In genomic region chr12:81816330-81817125, GRCm38 (mm10) we compare ENCODE assay signal across 8 mouse cellular contexts. TPM values are rescaled to one million over a fixed set of nuclear protein-coding genes. Genes with fewer than 3 reads are reported as not detected.
DNase-seq lines count a peak whose midpoint lies in the region; ATAC-seq and TF ChIP-seq lines count a peak whose summit lies in the region.

No protein-coding gene starts in this region.

- peak overlapping the region; percentile 71 for H3K27ac ChIP-seq in lung, embryonic 16.5 days (ENCODE audit: low read length)
- H3K27ac ChIP-seq in limb, embryonic 12.5 days: no peak overlapping the region
- H3K27ac ChIP-seq in stomach, postnatal 0 days (replicated peaks): no peak overlapping the region

- TF ChIP-seq EP300 in stomach, postnatal 0 days (optimal IDR thresholded peaks at IDR 0.05): no peak

- no peak for DNase-seq in lung, adult 18-20 months
- peak; percentile 28 to 35 for DNase-seq in heart, postnatal 10 days
- DNase-seq in stomach, postnatal 0 days (ENCODE audit: low spot score): no peak
- DNase-seq in urinary bladder, postnatal 36 days (ENCODE audit: low spot score in 2 of 2): no peak
- no peak for DNase-seq in gastrocnemius, adult 18-20 months (ENCODE audit: low spot score)

- no peaks in the 10 kb centered on the region for H3K27me3 ChIP-seq in lung, embryonic 16.5 days (ENCODE audit: control insufficient read depth, insufficient read depth, low read depth, low read length)
- no peaks in the 10 kb centered on the region for H3K27me3 ChIP-seq in limb, embryonic 12.5 days
- no peaks in the 10 kb centered on the region for H3K27me3 ChIP-seq in stomach, postnatal 0 days (ENCODE audit: control insufficient read depth, insufficient read depth, low read length)

- peak; percentile 66 for ATAC-seq in lung, embryonic 16.5 days (ENCODE audit: low read depth)
- no peak for ATAC-seq in limb, embryonic 12.5 days (ENCODE audit: insufficient number of reproducible peaks, insufficient read depth, low FRiP score, low TSS enrichment, low read depth)
- no peak for ATAC-seq in stomach, postnatal 0 days (ENCODE audit: low FRiP score, low TSS enrichment)
- ATAC-seq in inflammation-experienced regulatory T-cells, adult 6 months: no peak

- H3K9me3 ChIP-seq in lung, embryonic 16.5 days (ENCODE audit: control insufficient read depth, low read length): no peaks in the 10 kb centered on the region
- no peaks in the 10 kb centered on the region for H3K9me3 ChIP-seq in limb, embryonic 12.5 days
- H3K9me3 ChIP-seq in stomach, postnatal 0 days (ENCODE audit: control insufficient read depth, low read length): no peaks in the 10 kb centered on the region

- H3K4me3 ChIP-seq in lung, embryonic 16.5 days (ENCODE audit: low read length): peak overlapping the region; percentile 19
- H3K4me3 ChIP-seq in limb, embryonic 12.5 days (replicated peaks): no peak overlapping the region
- no peak overlapping the region for H3K4me3 ChIP-seq in stomach, postnatal 0 days (ENCODE audit: low read depth, low read length)

- intact Hi-C loops in heart, postnatal 10 days (cut with DNase I): no loop called here

- peak overlapping the region; percentile 48 for H3K4me2 ChIP-seq in lung, embryonic 16.5 days (ENCODE audit: low read depth, low read length)
- H3K4me2 ChIP-seq in limb, embryonic 12.5 days: peak overlapping the region; percentile 39; the same call in 1 of the 2 replicates
- H3K4me2 ChIP-seq in stomach, postnatal 0 days (replicated peaks; ENCODE audit: low read depth): peak overlapping the region; percentile 6; the same call in 1 of the 2 replicates

- peaks cover 6% of the 10 kb centered on the region; the same call in 1 of the 2 replicates for H3K4me1 ChIP-seq in lung, embryonic 16.5 days (replicated peaks; ENCODE audit: control insufficient read depth, insufficient read depth, low read length)
- H3K4me1 ChIP-seq in limb, embryonic 12.5 days (replicated peaks): peaks cover 8% of the 10 kb centered on the region; the same call in 1 of the 2 replicates
- no peaks in the 10 kb centered on the region for H3K4me1 ChIP-seq in stomach, postnatal 0 days (replicated peaks; ENCODE audit: control insufficient read depth, insufficient read depth)

- TF ChIP-seq CTCF in stomach, postnatal 0 days (IDR thresholded peaks at IDR 0.05; ENCODE audit: low read depth): no peak

- WGBS in lung, embryonic 16.5 days: 17% methylated on average over 10 of the region's 10 CpGs
- 29% methylated on average over 10 of the region's 10 CpGs for WGBS in limb, embryonic 12.5 days
- 23% methylated on average over 10 of the region's 10 CpGs for WGBS in stomach, postnatal 0 days

- H3K36me3 ChIP-seq in lung, embryonic 16.5 days (ENCODE audit: control insufficient read depth, insufficient read depth, low read length): no peaks in the 10 kb centered on the region
- no peaks in the 10 kb centered on the region for H3K36me3 ChIP-seq in limb, embryonic 12.5 days
- no peaks in the 10 kb centered on the region for H3K36me3 ChIP-seq in stomach, postnatal 0 days (ENCODE audit: control insufficient read depth, insufficient read depth, low read length)

- H3K9ac ChIP-seq in lung, embryonic 16.5 days (ENCODE audit: low read length): peak overlapping the region; percentile 22; the same call in 1 of the 2 replicates
- no peak overlapping the region for H3K9ac ChIP-seq in limb, embryonic 12.5 days (replicated peaks)
- H3K9ac ChIP-seq in stomach, postnatal 0 days (ENCODE audit: low read length): no peak overlapping the region

RNA-seq across cellular contexts. Expression of gene Map3k9, which starts 35.6 kb away (rescaled TPM):
- polyA plus RNA-seq in lung, embryonic 16.5 days (2015; fragmentation: Nextera tagmentation; extraction: Ambion mirVana): 1.2 and 1.7 TPM in 2 replicates
- under 1 TPM; 0.26 to 0.45 TPM for total RNA-seq in heart, postnatal 10 days (2021)
- polyA plus RNA-seq in limb, embryonic 12.5 days (2016; fragmentation: Nextera tagmentation; extraction: Ambion mirVana): 0.91 and 0.98 TPM in 2 replicates
- polyA plus RNA-seq in stomach, postnatal 0 days (2015; fragmentation: Nextera tagmentation; extraction: Ambion mirVana): 3.2 and 3.8 TPM in 2 replicates
- under 1 TPM in 2 of 3 experiments, not detected in 1; 0.11 to 0.20 TPM for polyA plus RNA-seq in inflammation-experienced regulatory T-cells, adult 6 months (2017; shearing (Covaris generic))
- total RNA-seq in gastrocnemius, adult 18-20 months (2021): under 1 TPM; 0.07 to 0.14 TPM

RNA-seq across cellular contexts. Expression of gene Pcnx, which starts 43.3 kb away (rescaled TPM):
- 10.2 and 15.2 TPM in 2 replicates for polyA plus RNA-seq in lung, embryonic 16.5 days (2015; fragmentation: Nextera tagmentation; extraction: Ambion mirVana)
- 10 to 100 TPM; 79.2 to 79.6 TPM for total RNA-seq in heart, postnatal 10 days (2021)
- polyA plus RNA-seq in limb, embryonic 12.5 days (2016; fragmentation: Nextera tagmentation; extraction: Ambion mirVana): 12.7 and 13.7 TPM in 2 replicates
- 5.1 TPM in 2 replicates for polyA plus RNA-seq in stomach, postnatal 0 days (2015; fragmentation: Nextera tagmentation; extraction: Ambion mirVana)
- 10 to 100 TPM in 2 of 3 experiments, 1 to 10 TPM in 1; 3.3 to 14.3 (median 12.6) TPM for polyA plus RNA-seq in inflammation-experienced regulatory T-cells, adult 6 months (2017; shearing (Covaris generic))
- total RNA-seq in gastrocnemius, adult 18-20 months (2021): 10 to 100 TPM; 45.3 to 52.3 TPM

Comparison
In these comparisons a context has a peak if more than half of its experiments do, and no peak if none do; other contexts are left out.
1. DNase-seq: peak in heart, postnatal 10 days (2 of 2); none in lung, adult 18-20 months (0 of 2), stomach, postnatal 0 days (single experiment), urinary bladder, postnatal 36 days (0 of 2) and gastrocnemius, adult 18-20 months (single experiment).
2. Peak in every context shown above with its lines, with median percentiles within 50 percentile points of each other: H3K4me2 ChIP-seq.